Mouse (Mus musculus) forebrain, embryonic 15.5 days (tissue): ENCODE measurements around the gene Armc10. TPM values are rescaled to one million over a fixed set of nuclear protein-coding genes. Genes with fewer than 3 reads are reported as not detected.
A peak's percentile ranks its signal among the peaks of the same experiment; 100 is the strongest.
"Not testable (repeated sequence)": the region's sequence is repeated elsewhere in the genome, so short reads cannot be mapped to it uniquely, and the experiment has no call there.

Experiments
- ATAC-seq: fragments of 200-750 bp; cut with Nextera tagmentation; replicated peaks from 2 replicates; pipeline ENCODE4 v1.8.0; 2017; ENCODE audit warnings: mild to moderate bottlenecking, moderate TSS enrichment, moderate library complexity
- H3K27ac ChIP-seq: fragments of 300-500 bp; sonication (generic); replicated peaks from 2 replicates; pipeline ENCODE4 v1.5.1; 2015; ENCODE audit warnings: mild to moderate bottlenecking, inconsistent platforms
- H3K27me3 ChIP-seq: fragments of 300-500 bp; sonication (generic); 2 replicates; pipeline ENCODE4 v1.6.1; 2015; ENCODE audit warnings: inconsistent platforms
- H3K36me3 ChIP-seq: fragments of 300-500 bp; sonication (generic); 2 replicates; pipeline ENCODE4 v1.6.1; 2015; ENCODE audit warnings: mild to moderate bottlenecking, inconsistent platforms
- H3K4me1 ChIP-seq: fragments of 300-500 bp; sonication (generic); 2 replicates; pipeline ENCODE4 v1.6.1; 2015; ENCODE audit warnings: inconsistent platforms
- H3K4me2 ChIP-seq: fragments of 300-500 bp; sonication (generic); replicated peaks from 2 replicates; pipeline ENCODE4 v1.6.1; 2015; ENCODE audit warnings: mild to moderate bottlenecking, inconsistent platforms
- H3K4me3 ChIP-seq: fragments of 300-500 bp; sonication (generic); 2 replicates; pipeline ENCODE4 v1.5.1; 2015; ENCODE audit warnings: mild to moderate bottlenecking, inconsistent platforms
- H3K9ac ChIP-seq: fragments of 300-500 bp; sonication (generic); replicated peaks from 2 replicates; pipeline ENCODE4 v1.6.1; 2015; ENCODE audit warnings: mild to moderate bottlenecking, inconsistent platforms
- H3K9me3 ChIP-seq: fragments of 300-500 bp; sonication (generic); 2 replicates; pipeline ENCODE4 v1.6.1; 2016; ENCODE audit warnings: inconsistent platforms
- WGBS: fragments of 180-500 bp; shearing (Covaris S2); methylation state at CpG from one replicate; pipeline ENCODE4 v1.1.7; 2015; ENCODE audit warnings: mixed read lengths; 5-methylcytosine and 5-hydroxymethylcytosine counted together
- polyA plus RNA-seq: library from polyadenylated mRNA; unstranded; fragments of >200 nt; fragmentation: Nextera tagmentation; extraction: Ambion mirVana; gene quantifications from 2 replicates; pipeline ENCODE4 v1.2.1, GENCODE M21; 2015

The Armc10 gene
- 88.5 and 90.3 TPM in 2 replicates for polyA plus RNA-seq

DNA sequence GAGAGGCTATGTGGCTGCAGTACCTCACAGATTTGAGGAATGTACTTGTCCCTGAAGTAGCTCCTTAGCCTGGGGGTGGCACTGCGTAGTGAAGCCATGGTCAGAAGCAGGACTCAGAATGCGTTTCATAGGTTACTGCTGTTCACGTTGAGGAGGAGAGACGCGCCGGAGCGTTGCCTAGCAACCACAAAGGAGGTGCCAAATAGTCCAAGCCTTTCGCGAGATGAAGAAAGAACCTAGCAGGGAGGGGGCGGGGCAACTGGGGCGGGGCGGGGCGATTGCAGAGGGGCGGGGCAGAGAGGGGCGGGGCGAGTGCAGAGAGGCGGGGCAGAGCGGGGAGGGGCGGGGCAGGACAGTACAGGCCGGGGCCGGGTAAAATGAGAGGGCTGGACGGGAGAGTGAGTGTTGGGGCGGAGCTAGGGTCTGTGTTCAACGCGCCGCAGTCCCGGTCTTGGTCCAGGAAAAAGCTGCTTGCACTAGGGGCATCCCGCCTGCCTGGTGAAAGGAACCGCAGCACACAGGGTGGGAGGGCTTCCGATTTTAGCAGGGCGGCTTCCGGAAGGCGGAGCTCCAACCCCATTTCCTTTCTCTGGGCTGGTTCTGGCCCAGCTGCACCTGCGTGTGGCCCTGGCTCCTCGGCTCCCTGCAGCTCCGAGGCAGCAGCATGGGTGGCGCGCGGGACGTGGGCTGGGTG is at the start of gene Armc10, which contains the start of gene Fbxl13:
Gene Armc10 (plus strand): TSS at position 375 of the 694 bp plus-strand sequence.
Gene Fbxl13 (minus strand): TSS at position 196 of the 694 bp plus-strand sequence.
- peak; percentile 97 for ATAC-seq
- Histone ChIP-seq H3K4me1 (peaks cover 23% of the 10 kb centered on the region), H3K4me2 (peak within 1 kb of the TSS; percentile 71), H3K9me3 (no peaks in the 10 kb centered on the region), H3K4me3 (peak within 1 kb of the TSS; percentile 98), H3K9ac (peak within 1 kb of the TSS; percentile 99), H3K27ac (peak within 1 kb of the TSS; percentile 96), H3K36me3 (peaks cover 25% of the 10 kb centered on the region), H3K27me3 (no peaks in the 10 kb centered on the region)
- WGBS: 2% methylated on average over 37 of the region's 40 CpGs

DNA sequence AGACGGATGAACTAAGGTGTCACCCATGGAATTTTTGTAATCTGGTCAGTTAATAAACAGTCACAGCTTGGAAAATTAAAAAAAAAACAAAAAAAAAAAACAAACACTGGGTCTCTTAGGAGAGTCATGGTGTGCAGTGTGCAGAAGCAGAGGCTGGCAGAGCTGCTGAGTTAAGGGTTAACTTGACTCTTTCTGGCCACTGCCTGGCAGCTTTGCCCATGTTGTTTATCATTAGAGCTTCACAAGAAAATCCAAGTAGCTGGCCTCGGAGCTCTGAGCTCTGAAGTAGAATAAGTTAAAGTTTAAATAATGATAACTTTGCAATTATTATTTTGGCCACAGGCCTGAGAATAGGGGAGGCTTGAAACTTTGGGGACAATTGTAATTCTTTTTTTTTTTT is 46.1 kb upstream of the Armc10 start:
- 75% methylated on average over 2 of the region's 2 CpGs for WGBS
- H3K4me3 ChIP-seq, H3K4me1 ChIP-seq, H3K36me3 ChIP-seq, H3K27me3 ChIP-seq, H3K4me2 ChIP-seq, H3K9ac ChIP-seq, ATAC-seq, H3K9me3 ChIP-seq, H3K27ac ChIP-seq: not testable (repeated sequence)

DNA sequence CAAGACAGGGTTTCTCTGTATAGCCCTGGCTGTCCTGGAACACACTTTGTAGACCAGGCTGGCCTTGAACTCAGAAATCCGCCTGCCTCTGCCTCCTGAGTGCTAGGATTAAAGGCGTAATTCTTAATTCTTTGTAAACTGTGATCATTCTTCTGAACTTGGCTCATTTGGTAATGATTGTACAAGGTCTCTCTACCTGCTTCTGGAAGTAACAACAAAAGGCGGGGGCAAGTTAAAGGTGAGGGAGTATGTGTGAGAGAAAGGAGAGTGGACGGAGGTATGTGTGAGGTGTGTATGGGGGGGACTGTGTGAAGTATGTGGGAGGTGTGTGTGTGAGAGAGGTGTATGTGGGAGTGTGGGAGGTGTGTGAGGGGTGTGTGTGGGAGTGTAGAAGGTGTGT is 45.7 kb upstream of the Armc10 start:
- no peak overlapping the region for H3K9ac ChIP-seq
- no peaks in the 10 kb centered on the region for H3K4me1 ChIP-seq
- 97% methylated on average over 4 of the region's 4 CpGs for WGBS
- H3K4me2 ChIP-seq: no peak overlapping the region
- H3K27me3 ChIP-seq: no peaks in the 10 kb centered on the region
- no peak for ATAC-seq
- H3K27ac ChIP-seq: no peak overlapping the region
- no peaks in the 10 kb centered on the region for H3K36me3 ChIP-seq
- no peaks in the 10 kb centered on the region for H3K9me3 ChIP-seq
- H3K4me3 ChIP-seq: no peak overlapping the region

DNA sequence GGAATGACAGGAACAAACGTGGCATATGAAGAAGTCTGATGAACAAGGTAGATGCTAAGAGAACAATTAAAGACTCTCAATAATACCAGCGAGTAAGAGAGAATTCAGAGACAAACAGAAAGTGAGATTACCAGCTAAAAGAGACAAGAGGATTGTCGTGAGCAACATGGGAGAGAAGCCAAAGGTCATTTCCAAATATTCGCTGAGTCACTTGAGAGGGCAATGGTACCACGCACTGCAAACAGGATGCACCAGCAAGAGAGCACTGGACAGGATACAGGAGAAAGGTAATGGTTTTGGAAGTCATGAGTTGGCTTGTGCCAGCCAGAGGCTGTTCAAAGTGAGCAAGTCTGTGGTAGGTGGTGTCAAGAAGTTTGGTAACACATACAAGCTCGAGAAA is 39.7 kb upstream of the Armc10 start:
- Histone ChIP-seq H3K27me3 (no peaks in the 10 kb centered on the region), H3K4me1 (peaks cover 4% of the 10 kb centered on the region; the same call in 1 of the 2 replicates), H3K9me3 (no peaks in the 10 kb centered on the region), H3K4me2 (no peak overlapping the region), H3K27ac (no peak overlapping the region), H3K9ac (no peak overlapping the region), H3K4me3 (no peak overlapping the region), H3K36me3 (no peaks in the 10 kb centered on the region)
- WGBS: 80% methylated on average over 6 of the region's 6 CpGs
- ATAC-seq: no peak

DNA sequence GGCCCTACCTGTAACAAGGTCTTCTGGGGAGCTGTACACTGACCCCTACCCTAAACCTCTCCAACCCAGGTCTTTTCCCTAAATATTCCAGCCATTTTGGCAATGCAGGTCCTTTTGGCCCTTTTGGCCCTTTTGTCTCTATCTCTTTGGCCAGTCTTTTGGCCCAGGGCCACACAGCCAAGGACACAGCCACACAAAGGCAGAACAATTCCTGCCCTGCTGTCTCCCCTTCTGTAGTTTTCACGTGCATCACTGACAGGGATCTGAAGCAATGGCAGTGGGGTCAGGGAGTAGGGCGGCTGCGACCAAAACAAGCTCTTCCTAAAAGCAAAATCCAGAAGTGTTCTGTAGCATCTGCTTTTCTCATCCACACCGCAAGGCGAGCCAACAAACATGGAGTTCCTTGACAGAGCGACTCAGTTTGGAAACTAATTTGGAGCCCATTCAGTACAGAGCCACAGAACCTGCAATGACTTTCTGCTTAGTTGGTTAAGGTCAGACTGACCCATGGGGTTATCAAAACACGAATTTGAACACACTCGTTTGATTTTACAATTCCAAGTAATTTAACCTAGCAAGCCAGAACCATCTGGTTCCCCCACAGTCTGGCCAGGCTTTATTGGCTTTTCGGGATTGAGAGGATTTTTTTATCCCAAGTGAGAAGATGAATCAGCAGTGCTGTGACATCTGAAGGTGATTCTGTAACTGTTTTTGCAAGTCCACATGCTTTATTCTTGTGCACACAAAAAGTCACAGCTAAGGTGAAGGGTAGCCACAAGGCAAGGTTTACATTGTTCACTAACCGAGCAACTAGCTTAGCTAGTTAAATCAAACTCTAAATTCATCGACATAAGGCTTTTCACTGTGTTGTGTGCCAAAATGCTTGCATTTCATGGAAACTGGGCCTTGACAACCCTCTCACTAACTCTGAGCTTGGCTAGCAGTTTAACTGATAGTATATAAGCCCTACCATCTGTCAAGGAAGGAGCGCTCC is 37.0 kb upstream of the Armc10 start:
- Histone ChIP-seq H3K9me3 (no peaks in the 10 kb centered on the region), H3K27me3 (no peaks in the 10 kb centered on the region), H3K36me3 (no peaks in the 10 kb centered on the region), H3K4me3 (no peak overlapping the region), H3K27ac (peak overlapping the region; percentile 85), H3K9ac (no peak overlapping the region), H3K4me2 (no peak overlapping the region), H3K4me1 (peaks cover 4% of the 10 kb centered on the region; the same call in 1 of the 2 replicates)
- peak; percentile 88 for ATAC-seq
- 63% methylated on average over 12 of the region's 12 CpGs for WGBS

DNA sequence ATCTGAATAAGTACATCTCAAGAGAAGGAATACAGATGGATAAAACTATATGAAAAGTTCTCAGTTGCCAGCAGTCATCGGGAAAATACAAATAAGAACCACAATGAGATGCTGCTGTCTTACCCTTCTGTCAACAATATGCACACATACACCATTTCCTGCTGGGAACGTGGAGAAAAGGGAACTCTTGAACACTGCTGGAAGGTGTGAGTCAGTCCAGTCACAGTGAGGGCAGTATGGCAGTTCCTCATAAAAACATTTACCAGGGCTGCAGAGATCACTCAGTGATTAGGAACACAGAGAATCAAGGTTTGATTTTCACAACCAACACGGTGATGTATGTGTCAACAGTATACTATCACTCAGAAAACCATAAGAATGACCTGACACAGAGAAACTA is 34.6 kb upstream of the Armc10 start:
- H3K4me3 ChIP-seq: no peak overlapping the region
- H3K9ac ChIP-seq: no peak overlapping the region
- ATAC-seq: no peak
- 79% methylated on average over 3 of the region's 3 CpGs for WGBS
- H3K36me3 ChIP-seq: no peaks in the 10 kb centered on the region
- H3K4me1 ChIP-seq: peaks cover 4% of the 10 kb centered on the region; the same call in 1 of the 2 replicates
- H3K9me3 ChIP-seq: no peaks in the 10 kb centered on the region
- H3K27me3 ChIP-seq: no peaks in the 10 kb centered on the region
- H3K4me2 ChIP-seq: no peak overlapping the region
- no peak overlapping the region for H3K27ac ChIP-seq

DNA sequence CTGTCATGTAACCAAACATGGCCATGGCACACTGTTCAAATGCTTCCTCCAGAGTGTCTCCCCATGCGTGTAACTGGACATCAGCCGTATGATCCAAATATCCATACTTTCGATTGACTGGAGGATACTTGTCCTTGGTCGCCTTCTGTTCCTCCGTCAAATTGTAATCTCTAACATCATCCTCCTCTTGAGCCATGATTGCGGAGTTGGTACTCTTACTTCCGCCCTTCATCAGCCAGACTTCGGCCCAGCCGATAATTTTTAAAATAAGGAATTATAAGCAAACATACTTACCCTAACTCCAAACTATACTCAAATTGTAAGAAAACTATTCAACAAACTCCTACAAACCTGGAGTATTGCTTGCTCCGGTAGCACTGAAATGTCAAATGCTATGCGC is 31.3 kb upstream of the Armc10 start:
- not testable (repeated sequence) for H3K36me3 ChIP-seq, H3K4me2 ChIP-seq, H3K9ac ChIP-seq, H3K27me3 ChIP-seq, H3K4me3 ChIP-seq, H3K27ac ChIP-seq, H3K9me3 ChIP-seq, H3K4me1 ChIP-seq, ATAC-seq
- WGBS: 98% methylated on average over 11 of the region's 11 CpGs

DNA sequence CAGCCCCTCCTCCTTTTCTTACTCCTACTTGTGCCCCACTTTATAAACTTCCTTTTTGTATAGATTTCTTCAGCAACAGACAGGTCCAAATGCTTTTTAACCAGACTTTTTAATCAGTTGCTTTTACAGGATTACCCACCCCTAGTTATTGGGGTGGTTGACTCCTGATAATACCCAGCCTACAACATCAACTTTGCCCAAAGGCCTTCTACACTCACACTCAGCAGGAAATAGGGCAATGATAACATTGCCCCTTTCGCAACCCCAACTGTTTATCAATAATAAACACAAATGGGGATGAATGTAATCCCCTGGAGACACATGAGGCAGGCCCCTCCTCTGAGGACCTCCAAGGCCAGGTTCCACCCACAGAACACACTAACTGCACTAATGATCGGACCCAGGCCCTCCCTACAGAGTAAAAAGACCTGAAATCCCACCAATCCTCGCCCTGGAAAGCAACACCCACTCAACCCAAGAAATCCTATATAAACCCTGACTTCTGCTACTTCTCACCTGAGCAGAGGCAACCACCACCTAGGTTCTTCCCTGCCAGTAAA is 29.1 kb upstream of the Armc10 start:
- Histone ChIP-seq H3K4me3 (no peak overlapping the region), H3K9me3 (no peaks in the 10 kb centered on the region), H3K9ac (no peak overlapping the region), H3K27me3 (no peaks in the 10 kb centered on the region), H3K4me1 (no peaks in the 10 kb centered on the region), H3K27ac (no peak overlapping the region), H3K4me2 (no peak overlapping the region), H3K36me3 (no peaks in the 10 kb centered on the region)
- no peak for ATAC-seq
- WGBS: 78% methylated on average over 3 of the region's 3 CpGs

DNA sequence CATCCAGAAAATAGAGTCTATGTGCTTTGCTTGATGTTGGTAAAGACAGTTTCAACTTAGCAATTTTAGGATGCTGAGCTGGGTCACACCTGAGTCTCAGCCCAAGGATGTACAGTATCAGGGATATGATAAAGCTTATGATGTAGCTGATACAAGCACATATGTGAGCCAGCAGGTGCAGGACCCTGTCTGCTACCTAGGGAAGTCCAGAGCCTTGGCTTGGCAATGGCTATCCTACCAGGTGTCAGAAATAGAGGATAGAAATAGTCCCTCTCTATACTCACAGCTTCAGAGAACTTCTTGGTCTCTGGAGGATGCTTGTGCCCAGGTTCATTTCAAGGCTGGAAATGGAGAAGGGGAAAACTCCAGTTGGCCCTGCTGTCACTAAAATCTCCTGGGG is 19.7 kb upstream of the Armc10 start:
- H3K4me1 ChIP-seq: no peaks in the 10 kb centered on the region
- H3K9ac ChIP-seq: no peak overlapping the region
- H3K27me3 ChIP-seq: no peaks in the 10 kb centered on the region
- no peak overlapping the region for H3K27ac ChIP-seq
- H3K9me3 ChIP-seq: no peaks in the 10 kb centered on the region
- no peak overlapping the region for H3K4me3 ChIP-seq
- ATAC-seq: no peak
- no peak overlapping the region for H3K4me2 ChIP-seq
- H3K36me3 ChIP-seq: no peaks in the 10 kb centered on the region

DNA sequence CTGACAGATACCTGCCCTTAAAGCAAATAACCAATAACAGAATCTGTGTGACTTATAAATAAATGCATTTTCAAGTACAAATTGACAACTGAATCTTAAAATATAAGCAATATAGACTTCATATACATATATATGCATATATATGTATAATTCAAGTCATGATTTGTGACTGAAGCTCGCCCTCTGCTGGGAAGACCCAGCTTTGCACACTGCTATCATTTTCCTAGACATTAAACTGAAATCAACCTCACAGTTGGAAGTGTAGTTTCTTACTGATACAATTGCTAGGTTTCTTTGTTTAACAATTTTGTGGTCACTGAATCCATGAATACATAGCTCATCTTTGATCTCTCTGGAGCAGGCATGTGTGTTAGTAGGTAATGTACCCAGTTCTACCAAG is 4.7 kb upstream of the Armc10 start:
- Histone ChIP-seq H3K4me3 (no peak overlapping the region), H3K36me3 (no peaks in the 10 kb centered on the region), H3K9me3 (no peaks in the 10 kb centered on the region), H3K4me2 (no peak overlapping the region), H3K9ac (no peak overlapping the region), H3K27ac (no peak overlapping the region), H3K4me1 (peaks cover 5% of the 10 kb centered on the region), H3K27me3 (no peaks in the 10 kb centered on the region)
- no peak for ATAC-seq
- 0% methylated on average over 1 of the region's 1 CpGs for WGBS

DNA sequence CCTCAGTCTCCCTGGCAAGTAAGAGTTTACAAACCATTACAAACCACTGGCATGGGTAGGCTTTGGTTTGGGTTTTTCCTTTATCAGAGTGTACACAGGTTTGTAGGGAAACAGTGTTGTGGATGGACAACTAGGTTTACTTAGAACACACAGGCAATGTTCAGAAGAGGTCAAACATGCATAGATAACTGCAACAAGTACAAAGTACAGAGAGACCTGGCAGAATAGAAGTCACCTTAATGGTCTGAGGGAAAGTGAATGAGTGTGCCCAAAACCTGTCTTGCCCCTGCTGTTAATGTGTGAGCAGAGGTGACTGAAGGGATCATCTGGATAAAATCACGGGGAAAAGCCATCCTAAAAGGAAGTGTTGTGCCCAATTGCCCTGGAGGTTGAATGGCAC is 2.0 kb upstream of the Armc10 start:
- Histone ChIP-seq H3K27me3 (no peaks in the 10 kb centered on the region), H3K9me3 (no peaks in the 10 kb centered on the region), H3K4me1 (peaks cover 23% of the 10 kb centered on the region), H3K4me3 (no peak overlapping the region), H3K9ac (no peak overlapping the region), H3K4me2 (no peak overlapping the region), H3K36me3 (peaks cover 5% of the 10 kb centered on the region), H3K27ac (no peak overlapping the region)
- no peak for ATAC-seq
- 27% methylated on average over 1 of the region's 1 CpGs for WGBS

DNA sequence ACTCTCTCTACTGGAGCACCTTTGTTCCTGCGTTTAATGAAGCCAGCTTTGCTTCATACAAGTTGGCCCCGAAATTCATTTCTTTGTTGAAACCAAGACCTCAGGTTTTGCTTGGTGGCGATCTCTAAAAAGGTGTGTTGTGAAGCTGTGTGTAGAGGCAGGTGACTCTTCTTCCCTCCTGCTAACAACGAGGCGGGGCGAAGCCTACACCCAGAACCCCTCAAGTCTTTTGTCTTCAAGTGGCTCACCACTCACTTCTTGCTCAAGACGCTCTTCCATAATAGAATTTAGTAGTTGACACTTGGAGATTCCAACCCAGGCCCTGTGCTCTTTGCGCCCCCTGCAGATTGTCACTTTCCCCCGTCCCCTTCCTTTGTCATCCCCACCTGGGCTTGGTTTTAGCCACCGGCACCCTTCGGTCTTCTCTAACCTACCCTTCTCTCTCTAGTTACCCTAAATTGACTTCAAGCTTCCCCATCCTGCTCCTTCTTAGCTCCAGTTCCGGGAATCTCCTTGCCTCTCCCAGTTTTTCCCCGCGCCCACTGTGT is 648 bp upstream of the Armc10 start:
- peak overlapping the region; percentile 71 for H3K4me2 ChIP-seq
- peak overlapping the region; percentile 98 for H3K4me3 ChIP-seq
- peak overlapping the region; percentile 35 for H3K9ac ChIP-seq
- H3K36me3 ChIP-seq: peaks cover 19% of the 10 kb centered on the region
- peaks cover 23% of the 10 kb centered on the region for H3K4me1 ChIP-seq
- WGBS: 11% methylated on average over 14 of the region's 14 CpGs
- peak overlapping the region; percentile 96 for H3K27ac ChIP-seq
- no peaks in the 10 kb centered on the region for H3K27me3 ChIP-seq
- ATAC-seq: no peak
- no peaks in the 10 kb centered on the region for H3K9me3 ChIP-seq
